Mouse (Mus musculus): ENCODE results near the gene Gm10272. TPM values are rescaled to one million over a fixed set of nuclear protein-coding genes. Genes with fewer than 3 reads are reported as not detected.
"Not testable (repeated sequence)": the region's sequence is repeated elsewhere in the genome, so short reads cannot be mapped to it uniquely, and the experiment has no call there.

Gm10272 gene
- polyA plus RNA-seq, 1 experiment from 2014 or later = not detected

- WGBS = 79% methylated on average over 8 of the region's 8 CpGs
- ATAC-seq = no peak
- no peak overlapping the region for H3K4me3 ChIP-seq (ENCODE audit: low read depth, low read length)
- H3K4me2 ChIP-seq (replicated peaks; ENCODE audit: low read depth) = no peak overlapping the region
- no peak overlapping the region for H3K27ac ChIP-seq (ENCODE audit: low read depth, low read length)
- H3K9me3 ChIP-seq (ENCODE audit: control insufficient read depth) = no peaks in the 10 kb centered on the region
- H3K4me1 ChIP-seq (replicated peaks; ENCODE audit: control insufficient read depth, insufficient read depth, low read length) = no peaks in the 10 kb centered on the region
- H3K36me3 ChIP-seq (ENCODE audit: control insufficient read depth, insufficient read depth) = no peaks in the 10 kb centered on the region
- no peaks in the 10 kb centered on the region for H3K27me3 ChIP-seq (replicated peaks; ENCODE audit: control insufficient read depth, insufficient read depth, low read length)
- peak; percentile 31 for TF ChIP-seq CTCF (IDR thresholded peaks at IDR 0.05; ENCODE audit: low read depth)
- H3K9ac ChIP-seq (ENCODE audit: low read depth, low read length) = no peak overlapping the region
Observed at GRCm38 (mm10) chr10:77724855-77725254, 18.4 kb downstream of the Gm10272 start.

- no peak within 1 kb of the TSS for H3K9ac ChIP-seq (ENCODE audit: low read depth, low read length)
- no peak within 1 kb of the TSS for H3K27ac ChIP-seq (ENCODE audit: low read depth, low read length)
- H3K4me1 ChIP-seq (replicated peaks; ENCODE audit: control insufficient read depth, insufficient read depth, low read length) = no peaks in the 10 kb centered on the region
- H3K9me3 ChIP-seq (ENCODE audit: control insufficient read depth) = no peaks in the 10 kb centered on the region
- H3K36me3 ChIP-seq (ENCODE audit: control insufficient read depth, insufficient read depth) = no peaks in the 10 kb centered on the region
- H3K4me3 ChIP-seq (ENCODE audit: low read depth, low read length) = no peak within 1 kb of the TSS
- 28% methylated on average over 3 of the region's 3 CpGs for WGBS
- no peak for TF ChIP-seq CTCF (IDR thresholded peaks at IDR 0.05; ENCODE audit: low read depth)
- H3K4me2 ChIP-seq (replicated peaks; ENCODE audit: low read depth) = no peak within 1 kb of the TSS
- no peaks in the 10 kb centered on the region for H3K27me3 ChIP-seq (replicated peaks; ENCODE audit: control insufficient read depth, insufficient read depth, low read length)
- ATAC-seq = no peak
Observed at GRCm38 (mm10) chr10:77726186-77726585, 19.8 kb downstream of the Gm10272 start, which contains the start of gene Gm10100. Gm10100 (plus strand) TSS chr10:77726486.

- Histone ChIP-seq H3K27ac (ENCODE audit: low read depth, low read length) (no peak overlapping the region), H3K4me2 (replicated peaks; ENCODE audit: low read depth) (no peak overlapping the region), H3K4me1 (replicated peaks; ENCODE audit: control insufficient read depth, insufficient read depth, low read length) (no peaks in the 10 kb centered on the region), H3K9ac (ENCODE audit: low read depth, low read length) (no peak overlapping the region), H3K9me3 (ENCODE audit: control insufficient read depth) (no peaks in the 10 kb centered on the region), H3K36me3 (ENCODE audit: control insufficient read depth, insufficient read depth) (no peaks in the 10 kb centered on the region), H3K4me3 (ENCODE audit: low read depth, low read length) (no peak overlapping the region), H3K27me3 (replicated peaks; ENCODE audit: control insufficient read depth, insufficient read depth, low read length) (no peaks in the 10 kb centered on the region)
- 77% methylated on average over 4 of the region's 4 CpGs for WGBS
- no peak for ATAC-seq
- peak; percentile 45 for TF ChIP-seq CTCF (IDR thresholded peaks at IDR 0.05; ENCODE audit: low read depth)
Observed at GRCm38 (mm10) chr10:77728280-77728679, 21.9 kb downstream of the Gm10272 start.

GRCm38 (mm10) chr10:77729241-77729640, 22.8 kb downstream of the Gm10272 start:
- no peak overlapping the region for H3K27ac ChIP-seq (ENCODE audit: low read depth, low read length)
- 46% methylated on average over 4 of the region's 4 CpGs for WGBS
- H3K27me3 ChIP-seq (replicated peaks; ENCODE audit: control insufficient read depth, insufficient read depth, low read length) = no peaks in the 10 kb centered on the region
- no peaks in the 10 kb centered on the region for H3K4me1 ChIP-seq (replicated peaks; ENCODE audit: control insufficient read depth, insufficient read depth, low read length)
- H3K4me3 ChIP-seq (ENCODE audit: low read depth, low read length) = no peak overlapping the region
- H3K9me3 ChIP-seq (ENCODE audit: control insufficient read depth) = no peaks in the 10 kb centered on the region
- H3K4me2 ChIP-seq (replicated peaks; ENCODE audit: low read depth) = no peak overlapping the region
- peak; percentile 64 for TF ChIP-seq CTCF (IDR thresholded peaks at IDR 0.05; ENCODE audit: low read depth)
- H3K36me3 ChIP-seq (ENCODE audit: control insufficient read depth, insufficient read depth) = no peaks in the 10 kb centered on the region
- no peak overlapping the region for H3K9ac ChIP-seq (ENCODE audit: low read depth, low read length)
- ATAC-seq = no peak

- 97% methylated on average over 1 of the region's 1 CpGs for WGBS
- H3K9ac ChIP-seq (ENCODE audit: low read depth, low read length) = no peak overlapping the region
- H3K27ac ChIP-seq (ENCODE audit: low read depth, low read length) = no peak overlapping the region
- H3K27me3 ChIP-seq (replicated peaks; ENCODE audit: control insufficient read depth, insufficient read depth, low read length) = no peaks in the 10 kb centered on the region
- ATAC-seq = no peak
- no peak overlapping the region for H3K4me2 ChIP-seq (replicated peaks; ENCODE audit: low read depth)
- H3K4me1 ChIP-seq (replicated peaks; ENCODE audit: control insufficient read depth, insufficient read depth, low read length) = no peaks in the 10 kb centered on the region
- no peak for TF ChIP-seq CTCF (IDR thresholded peaks at IDR 0.05; ENCODE audit: low read depth)
- H3K4me3 ChIP-seq (ENCODE audit: low read depth, low read length) = no peak overlapping the region
- H3K36me3 ChIP-seq (ENCODE audit: control insufficient read depth, insufficient read depth) = no peaks in the 10 kb centered on the region
- no peaks in the 10 kb centered on the region for H3K9me3 ChIP-seq (ENCODE audit: control insufficient read depth)
Observed at GRCm38 (mm10) chr10:77735928-77736327, 29.5 kb downstream of the Gm10272 start.

GRCm38 (mm10) chr10:77738929-77739328, 32.5 kb downstream of the Gm10272 start:
- no peak overlapping the region for H3K27ac ChIP-seq (ENCODE audit: low read depth, low read length)
- ATAC-seq = no peak
- 81% methylated on average over 4 of the region's 4 CpGs for WGBS
- no peaks in the 10 kb centered on the region for H3K9me3 ChIP-seq (ENCODE audit: control insufficient read depth)
- no peak overlapping the region for H3K9ac ChIP-seq (ENCODE audit: low read depth, low read length)
- H3K4me3 ChIP-seq (ENCODE audit: low read depth, low read length) = no peak overlapping the region
- no peaks in the 10 kb centered on the region for H3K36me3 ChIP-seq (ENCODE audit: control insufficient read depth, insufficient read depth)
- H3K4me1 ChIP-seq (replicated peaks; ENCODE audit: control insufficient read depth, insufficient read depth, low read length) = no peaks in the 10 kb centered on the region
- TF ChIP-seq CTCF (IDR thresholded peaks at IDR 0.05; ENCODE audit: low read depth) = no peak
- H3K4me2 ChIP-seq (replicated peaks; ENCODE audit: low read depth) = no peak overlapping the region
- no peaks in the 10 kb centered on the region for H3K27me3 ChIP-seq (replicated peaks; ENCODE audit: control insufficient read depth, insufficient read depth, low read length)

- H3K36me3 ChIP-seq (ENCODE audit: control insufficient read depth, insufficient read depth); H3K4me1 ChIP-seq (replicated peaks; ENCODE audit: control insufficient read depth, insufficient read depth, low read length); H3K9ac ChIP-seq (ENCODE audit: low read depth, low read length); ATAC-seq; H3K27me3 ChIP-seq (replicated peaks; ENCODE audit: control insufficient read depth, insufficient read depth, low read length); H3K4me3 ChIP-seq (ENCODE audit: low read depth, low read length); H3K4me2 ChIP-seq (replicated peaks; ENCODE audit: low read depth); H3K9me3 ChIP-seq (ENCODE audit: control insufficient read depth); H3K27ac ChIP-seq (ENCODE audit: low read depth, low read length): not testable (repeated sequence)
- 66% methylated on average over 4 of the region's 5 CpGs for WGBS
Observed at GRCm38 (mm10) chr10:77741924-77742688, 35.7 kb downstream of the Gm10272 start, which contains the start of gene Gm18596. Gm18596 (minus strand) TSS chr10:77742638.

- not testable (repeated sequence) for H3K36me3 ChIP-seq (ENCODE audit: control insufficient read depth, insufficient read depth); H3K9me3 ChIP-seq (ENCODE audit: control insufficient read depth); H3K4me1 ChIP-seq (replicated peaks; ENCODE audit: control insufficient read depth, insufficient read depth, low read length); H3K27me3 ChIP-seq (replicated peaks; ENCODE audit: control insufficient read depth, insufficient read depth, low read length); H3K9ac ChIP-seq (ENCODE audit: low read depth, low read length); H3K4me2 ChIP-seq (replicated peaks; ENCODE audit: low read depth); ATAC-seq; H3K4me3 ChIP-seq (ENCODE audit: low read depth, low read length); H3K27ac ChIP-seq (ENCODE audit: low read depth, low read length)
- WGBS = 77% methylated on average over 1 of the region's 1 CpGs
Observed at GRCm38 (mm10) chr10:77750686-77751085, 44.3 kb downstream of the Gm10272 start.

GRCm38 (mm10) chr10:77751254-77751653, 44.8 kb downstream of the Gm10272 start, which contains the start of gene Gm9736:
Gm9736 (minus strand) TSS chr10:77751354.
- not testable (repeated sequence) for H3K27ac ChIP-seq (ENCODE audit: low read depth, low read length); H3K27me3 ChIP-seq (replicated peaks; ENCODE audit: control insufficient read depth, insufficient read depth, low read length); ATAC-seq; H3K4me3 ChIP-seq (ENCODE audit: low read depth, low read length); H3K4me1 ChIP-seq (replicated peaks; ENCODE audit: control insufficient read depth, insufficient read depth, low read length); H3K9me3 ChIP-seq (ENCODE audit: control insufficient read depth); H3K9ac ChIP-seq (ENCODE audit: low read depth, low read length); H3K36me3 ChIP-seq (ENCODE audit: control insufficient read depth, insufficient read depth); H3K4me2 ChIP-seq (replicated peaks; ENCODE audit: low read depth)
- 67% methylated on average over 1 of the region's 1 CpGs for WGBS

All from intestine, postnatal 0 days (tissue).